Mouse (Mus musculus): Measurements from ENCODE around the gene Higd2a. TPM values are rescaled to one million over a fixed set of nuclear protein-coding genes. Genes with fewer than 3 reads are reported as not detected.

Gene Higd2a
- 181 TPM for polyA plus RNA-seq (2017; shearing (Covaris generic))

GRCm38 (mm10) chr13:54589996-54590951, at the start of gene Higd2a, which contains the start of gene Nop16:
Higd2a (plus strand) TSS chr13:54590207.
Nop16 (minus strand) TSS chr13:54590090.

DNA sequence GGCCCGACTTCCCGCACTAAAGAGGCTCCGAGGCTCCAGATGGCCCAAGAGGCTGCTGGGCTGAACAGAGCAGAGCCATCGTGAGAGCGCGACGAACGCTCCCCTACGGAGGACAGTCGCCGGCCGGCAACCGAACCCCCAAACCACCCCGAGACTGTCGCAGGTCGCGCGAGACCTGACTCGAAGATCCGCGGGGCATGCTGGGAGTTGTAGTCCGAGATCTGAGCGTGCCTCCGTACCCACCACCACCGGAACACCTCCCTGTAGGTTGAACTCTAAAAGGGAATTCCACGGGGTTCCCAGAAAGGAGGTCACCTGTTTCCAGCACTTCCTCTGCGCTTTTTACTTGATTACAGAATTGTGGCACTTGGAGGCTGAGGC, 24.8 kb upstream of the Higd2a start, which contains the start of gene 4833439L19Rik:
4833439L19Rik (minus strand) TSS at position 235 of the 381 bp plus-strand sequence.

DNA sequence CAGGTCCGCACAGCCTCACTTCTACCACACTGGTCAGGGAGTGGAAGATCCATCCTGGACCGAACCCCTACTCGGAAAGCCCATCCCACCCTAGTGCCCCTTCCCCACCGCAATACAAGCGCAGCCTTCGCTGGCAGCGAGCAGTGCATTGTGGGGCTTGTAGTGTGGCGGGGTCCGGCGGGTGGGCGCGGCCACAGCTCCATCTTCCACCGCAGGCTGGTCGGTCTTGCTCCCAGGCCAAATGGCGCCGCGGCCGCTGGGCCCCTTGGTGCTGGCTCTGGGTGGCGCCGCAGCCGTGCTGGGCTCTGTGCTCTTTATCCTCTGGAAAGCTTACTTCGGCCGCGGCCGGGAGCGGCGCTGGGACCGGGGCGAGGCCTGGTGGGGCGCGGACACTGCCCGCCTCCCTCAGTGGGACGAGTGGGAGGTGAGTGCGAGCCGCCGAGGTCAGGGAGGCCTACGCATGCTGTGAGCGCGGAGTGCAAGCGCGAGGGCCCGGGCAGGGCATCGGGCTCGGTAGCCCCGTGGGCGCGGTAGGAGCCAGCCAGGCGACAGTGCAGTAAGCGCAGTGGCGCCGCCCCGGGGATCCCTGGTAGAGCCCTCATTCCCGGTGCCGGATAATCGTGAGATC, 15.0 kb upstream of the Higd2a start, which contains the start of gene Arl10:
Arl10 (plus strand) TSS at position 162 of the 628 bp plus-strand sequence.

DNA sequence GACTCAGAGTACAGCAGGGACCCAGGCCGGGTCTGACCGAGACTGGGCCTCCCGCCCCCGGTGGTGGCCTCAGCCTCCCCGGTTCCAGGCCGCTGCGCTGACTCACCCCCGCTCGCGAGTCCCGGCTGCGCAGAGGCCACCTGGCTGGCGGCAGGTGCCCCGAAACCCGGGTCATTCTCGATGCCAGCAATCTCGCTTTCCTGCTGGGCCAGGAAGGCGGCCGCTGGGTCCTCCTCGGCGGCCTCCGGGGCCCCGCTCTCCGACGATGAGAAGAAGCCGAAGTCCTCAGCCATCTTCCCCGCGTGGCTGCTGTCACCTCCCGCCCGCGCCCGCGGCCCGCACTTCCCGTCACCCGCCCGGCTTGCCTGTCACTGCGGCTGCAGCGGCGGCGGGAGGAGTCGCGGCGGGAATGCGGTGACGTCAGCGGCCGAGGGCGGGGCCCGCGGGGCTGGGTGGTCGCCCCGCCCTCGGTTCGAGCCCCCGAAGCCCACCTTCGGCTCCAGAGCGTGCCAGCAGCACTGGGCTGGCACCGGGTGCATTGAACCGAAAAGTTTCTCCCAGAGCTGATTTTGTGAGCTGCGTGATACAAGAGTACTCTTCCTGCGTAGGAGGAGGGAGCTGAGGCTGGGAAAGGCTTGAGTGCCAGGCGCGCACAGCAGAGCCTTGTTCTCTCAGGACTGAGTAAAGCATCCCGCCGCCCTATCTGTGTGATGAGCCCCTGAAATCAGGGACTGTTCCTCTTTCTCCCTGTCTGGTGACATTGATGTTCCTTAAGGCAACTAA, 21.2 kb downstream of the Higd2a start, which contains the start of gene Cltb:
Cltb (minus strand) TSS at position 373 of the 783 bp plus-strand sequence.

GRCm38 (mm10) chr13:54621155-54621932, 31.3 kb downstream of the Higd2a start, which contains the start of gene Faf2:
Faf2 (plus strand) TSS chr13:54621784.

Other genes with a start within 250 kb of the Higd2a start
- not detected for gene Cplx2, start 218.9 kb upstream of the Higd2a start, polyA plus RNA-seq (2017; shearing (Covaris generic))
- 42.6 TPM for gene Thoc3, start 121.4 kb upstream of the Higd2a start, polyA plus RNA-seq (2017; shearing (Covaris generic))
- gene Simc1, start 86.4 kb upstream of the Higd2a start, polyA plus RNA-seq (2017; shearing (Covaris generic)), result 39.2 TPM
- 57.8 TPM for gene 4833439L19Rik, start 24.8 kb upstream of the Higd2a start, polyA plus RNA-seq (2017; shearing (Covaris generic))
- 3.9 TPM for gene Arl10, start 15.2 kb upstream of the Higd2a start, polyA plus RNA-seq (2017; shearing (Covaris generic))
- gene Nop16, start 117 bp upstream of the Higd2a start, polyA plus RNA-seq (2017; shearing (Covaris generic)), result 25.3 TPM
- gene Cltb, start 21.1 kb downstream of the Higd2a start, polyA plus RNA-seq (2017; shearing (Covaris generic)), result 72.7 TPM
- gene Faf2, start 31.6 kb downstream of the Higd2a start, polyA plus RNA-seq (2017; shearing (Covaris generic)), result 66.5 TPM
- 107 TPM for gene Rnf44, start 103.7 kb downstream of the Higd2a start, polyA plus RNA-seq (2017; shearing (Covaris generic))
- not detected for gene Cdhr2, start 111.3 kb downstream of the Higd2a start, polyA plus RNA-seq (2017; shearing (Covaris generic))
- gene Gprin1, start 159.7 kb downstream of the Higd2a start, polyA plus RNA-seq (2017; shearing (Covaris generic)), result not detected
- not detected for gene Sncb, start 176.4 kb downstream of the Higd2a start, polyA plus RNA-seq (2017; shearing (Covaris generic))
- gene Eif4e1b, start 193.8 kb downstream of the Higd2a start, polyA plus RNA-seq (2017; shearing (Covaris generic)), result not detected
- gene Tspan17, start 199.2 kb downstream of the Higd2a start, polyA plus RNA-seq (2017; shearing (Covaris generic)), result 0.67 TPM

Data from naive thymus-derived CD4-positive, alpha-beta T cell, adult 5 months (primary cell).